Mouse (Mus musculus) forebrain, embryonic 16.5 days (tissue): ENCODE data around the gene Rab6b. TPM values are rescaled to one million over a fixed set of nuclear protein-coding genes. Genes with fewer than 3 reads are reported as not detected.

ENCODE experiments used
- ATAC-seq: fragments of 200-750 bp; cut with Nextera tagmentation; 2 replicates; pipeline ENCODE4 v1.8.0; 2017; ENCODE audit warnings: mild to moderate bottlenecking, moderate library complexity
- H3K27ac ChIP-seq: fragments of 300-500 bp; sonication (generic); 2 replicates; pipeline ENCODE4 v1.5.1; 2014; ENCODE audit warnings: low read length, control low read depth
- H3K27me3 ChIP-seq: fragments of 300-500 bp; sonication (generic); replicated peaks from 2 replicates; pipeline ENCODE4 v1.6.1; 2014; ENCODE audit warnings: low read length; ENCODE audit not compliant: control insufficient read depth, insufficient read depth
- H3K36me3 ChIP-seq: fragments of 300-500 bp; sonication (generic); 2 replicates; pipeline ENCODE4 v1.6.1; 2014; ENCODE audit not compliant: control insufficient read depth, insufficient read depth
- H3K4me1 ChIP-seq: fragments of 300-500 bp; sonication (generic); replicated peaks from 2 replicates; pipeline ENCODE4 v1.6.1; 2014; ENCODE audit warnings: low read length; ENCODE audit not compliant: control insufficient read depth, insufficient read depth
- H3K4me2 ChIP-seq: fragments of 300-500 bp; sonication (generic); 2 replicates; pipeline ENCODE4 v1.6.1; 2014; ENCODE audit warnings: mild to moderate bottlenecking, low read length, control low read depth
- H3K4me3 ChIP-seq: fragments of 300-500 bp; sonication (generic); replicated peaks from 2 replicates; pipeline ENCODE4 v1.5.1; 2014; ENCODE audit warnings: mild to moderate bottlenecking, low read length, control low read depth
- H3K9ac ChIP-seq: fragments of 300-500 bp; sonication (generic); replicated peaks from 2 replicates; pipeline ENCODE4 v1.6.1; 2014; ENCODE audit warnings: low read depth, low read length, control low read depth
- H3K9me3 ChIP-seq: fragments of 300-500 bp; sonication (generic); 2 replicates; pipeline ENCODE4 v1.6.1; 2016; ENCODE audit warnings: low read length; ENCODE audit not compliant: control insufficient read depth
- WGBS: fragments of 180-500 bp; shearing (Covaris S2); extraction: QIAGEN DNeasy Blood & Tissue Kit; methylation state at CpG from one replicate; pipeline ENCODE4 v1.1.7; 2014; 5-methylcytosine and 5-hydroxymethylcytosine counted together
- polyA plus RNA-seq: library from polyadenylated mRNA; unstranded; fragments of >200 nt; fragmentation: Nextera tagmentation; extraction: Ambion mirVana; gene quantifications from 2 replicates; pipeline ENCODE4 v1.2.1, GENCODE M21; 2015

The Rab6b gene
- polyA plus RNA-seq, 1 experiment from 2014 or later = 77.9 TPM

DNA sequence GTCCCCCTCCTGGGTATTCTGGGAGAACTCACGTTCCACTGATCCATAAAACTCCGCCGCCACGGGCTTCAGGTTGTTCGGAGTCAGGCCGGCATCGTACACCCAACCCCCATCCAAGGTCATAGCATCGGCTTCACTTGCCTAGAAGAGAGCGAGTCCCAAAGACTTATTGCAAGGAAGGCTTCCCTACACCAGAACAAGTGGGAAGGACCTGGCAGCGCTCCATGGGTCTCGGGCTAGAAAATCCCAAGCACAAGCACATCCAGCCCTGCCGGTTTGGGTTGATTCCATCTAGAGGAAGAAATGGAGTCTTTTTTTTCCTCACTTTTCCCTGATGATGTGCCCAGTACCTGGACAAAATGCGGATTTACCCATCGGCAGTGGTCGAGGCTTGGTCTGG, 115.2 kb downstream of the Rab6b start:
- H3K4me3 ChIP-seq = no peak overlapping the region

DNA sequence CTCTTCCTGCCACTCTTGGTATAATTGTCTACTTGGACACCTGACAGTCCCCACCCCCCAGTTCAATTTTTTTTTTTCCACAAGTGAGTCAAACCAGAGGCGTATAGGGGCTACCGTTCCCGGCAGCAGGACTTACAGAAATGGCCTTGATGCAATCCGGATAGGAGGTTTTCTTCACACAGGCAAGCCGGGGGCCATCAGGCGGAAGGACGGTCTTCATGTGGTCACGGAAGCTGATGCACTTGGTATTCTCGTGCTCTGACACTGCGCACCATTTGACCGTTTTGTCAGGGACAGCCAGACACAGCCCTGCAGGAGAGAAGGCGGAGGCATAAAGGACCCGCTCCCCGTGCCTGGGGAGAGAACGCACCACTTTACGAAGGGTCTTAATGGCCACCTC, 116.2 kb downstream of the Rab6b start:
- ATAC-seq = no peak
- H3K27me3 ChIP-seq = no peaks in the 10 kb centered on the region
- H3K4me2 ChIP-seq = no peak overlapping the region
- WGBS = 93% methylated on average over 16 of the region's 16 CpGs
- no peak overlapping the region for H3K27ac ChIP-seq
- no peaks in the 10 kb centered on the region for H3K9me3 ChIP-seq
- H3K9ac ChIP-seq = no peak overlapping the region
- no peak overlapping the region for H3K4me3 ChIP-seq
- H3K36me3 ChIP-seq = no peaks in the 10 kb centered on the region
- peaks cover 9% of the 10 kb centered on the region; the same call in 1 of the 2 replicates for H3K4me1 ChIP-seq

More for the DNA sequence above, 115.2 kb downstream of the Rab6b start:
- no peak overlapping the region for H3K27ac ChIP-seq
- H3K4me2 ChIP-seq = no peak overlapping the region
- H3K27me3 ChIP-seq = no peaks in the 10 kb centered on the region
- peaks cover 9% of the 10 kb centered on the region; the same call in 1 of the 2 replicates for H3K4me1 ChIP-seq
- no peaks in the 10 kb centered on the region for H3K9me3 ChIP-seq
- ATAC-seq = no peak
- H3K9ac ChIP-seq = no peak overlapping the region
- 94% methylated on average over 15 of the region's 15 CpGs for WGBS
- no peaks in the 10 kb centered on the region for H3K36me3 ChIP-seq

- Histone ChIP-seq H3K4me3 (no peak overlapping the region), H3K27ac (no peak overlapping the region), H3K9me3 (no peaks in the 10 kb centered on the region), H3K4me1 (peaks cover 9% of the 10 kb centered on the region; the same call in 1 of the 2 replicates), H3K4me2 (no peak overlapping the region), H3K9ac (no peak overlapping the region), H3K27me3 (no peaks in the 10 kb centered on the region), H3K36me3 (no peaks in the 10 kb centered on the region)
- 79% methylated on average over 13 of the region's 13 CpGs for WGBS
- ATAC-seq = no peak
Measured at GRCm38 (mm10) chr9:103228370-103229003, 116.9 kb downstream of the Rab6b start.

GRCm38 (mm10) chr9:103229037-103229867, 117.7 kb downstream of the Rab6b start:
- Histone ChIP-seq H3K4me1 (peaks cover 9% of the 10 kb centered on the region; the same call in 1 of the 2 replicates), H3K4me3 (no peak overlapping the region), H3K36me3 (no peaks in the 10 kb centered on the region), H3K4me2 (no peak overlapping the region), H3K9ac (no peak overlapping the region), H3K27me3 (no peaks in the 10 kb centered on the region), H3K27ac (no peak overlapping the region), H3K9me3 (no peaks in the 10 kb centered on the region)
- WGBS = 91% methylated on average over 15 of the region's 15 CpGs
- no peak for ATAC-seq

DNA sequence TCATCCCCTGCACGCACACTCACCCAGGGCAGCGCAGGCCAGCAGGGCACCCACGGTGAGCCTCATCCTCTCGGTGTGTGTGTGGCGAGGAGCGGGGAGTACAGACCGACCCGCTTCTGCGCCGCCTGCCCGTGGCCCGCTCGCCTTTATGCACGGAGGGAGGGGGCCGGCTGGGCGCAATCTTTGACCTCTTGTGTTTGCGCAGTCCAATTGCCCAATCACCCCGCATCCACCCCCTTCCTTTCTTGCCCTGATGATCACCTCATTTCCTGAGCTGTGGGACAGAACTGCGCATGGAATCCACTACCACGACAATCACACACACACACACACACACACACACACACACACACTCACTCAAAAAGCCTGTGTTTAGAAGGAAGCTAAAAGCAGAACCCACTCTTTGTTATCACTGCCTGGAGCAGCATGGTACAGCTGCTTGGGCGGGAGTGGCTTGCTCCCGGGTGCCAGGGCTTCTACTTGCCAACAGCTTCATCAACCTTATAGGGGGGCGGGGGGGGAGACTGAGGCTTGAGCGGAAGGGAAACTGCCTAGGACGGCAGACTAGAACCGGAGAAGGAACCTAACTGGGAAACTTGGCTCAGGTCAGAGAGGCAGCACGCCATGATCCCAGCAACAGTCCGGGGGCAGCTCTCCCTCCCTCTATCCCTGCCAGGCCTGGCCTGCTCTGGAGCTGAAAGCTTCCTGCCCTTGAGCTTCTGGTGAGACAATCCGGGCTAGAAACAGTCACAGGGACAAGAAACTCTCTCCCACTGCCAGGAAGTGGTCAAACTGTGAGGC, 118.8 kb downstream of the Rab6b start, which contains the start of the genes Gm20425 and Trf:
Gene Gm20425 (minus strand): TSS at position 157 of the 801 bp plus-strand sequence.
Gene Trf (minus strand): TSS at position 294 of the 801 bp plus-strand sequence.
- Histone ChIP-seq H3K4me1 (peaks cover 9% of the 10 kb centered on the region; the same call in 1 of the 2 replicates), H3K36me3 (no peaks in the 10 kb centered on the region), H3K4me2 (peak within 1 kb of the TSS; percentile 34), H3K9ac (peak within 1 kb of the TSS; percentile 35), H3K27me3 (no peaks in the 10 kb centered on the region), H3K9me3 (no peaks in the 10 kb centered on the region), H3K4me3 (0 out of 2 replicates have a peak within 1 kb of the TSS, but pooled peaks have one; percentile 5), H3K27ac (peak within 1 kb of the TSS; percentile 12; the same call in 1 of the 2 replicates)
- ATAC-seq = peak; percentile 83
- 64% methylated on average over 24 of the region's 29 CpGs for WGBS

- no peak for ATAC-seq
- 90% methylated on average over 7 of the region's 7 CpGs for WGBS
Measured at GRCm38 (mm10) chr9:103232232-103233005, 120.8 kb downstream of the Rab6b start.

DNA sequence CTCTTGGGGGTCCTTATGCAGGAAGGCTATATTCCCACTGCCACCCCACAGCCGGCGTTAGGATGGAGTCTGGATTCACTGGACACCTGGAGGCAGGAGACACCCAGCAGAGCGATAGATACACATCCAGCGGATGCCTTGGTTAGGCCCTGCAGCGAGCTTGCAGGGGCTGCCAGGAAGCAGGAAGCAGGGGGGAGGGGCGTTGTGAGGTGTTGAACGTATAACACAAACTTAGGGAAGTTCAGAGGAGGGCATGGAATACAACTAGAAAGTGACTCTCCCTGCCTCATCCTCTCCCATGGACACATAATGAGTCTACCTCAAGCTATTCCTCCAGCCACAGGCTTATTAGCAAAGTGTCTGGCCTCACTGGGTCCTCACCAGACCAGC, 121.4 kb downstream of the Rab6b start:
- Histone ChIP-seq H3K36me3 (no peaks in the 10 kb centered on the region), H3K4me2 (no peak overlapping the region), H3K27me3 (no peaks in the 10 kb centered on the region), H3K9ac (no peak overlapping the region), H3K4me1 (peaks cover 9% of the 10 kb centered on the region; the same call in 1 of the 2 replicates), H3K4me3 (no peak overlapping the region), H3K27ac (no peak overlapping the region), H3K9me3 (no peaks in the 10 kb centered on the region)
- WGBS = 81% methylated on average over 7 of the region's 7 CpGs
- ATAC-seq = no peak

More at GRCm38 (mm10) chr9:103232232-103233005, 120.8 kb downstream of the Rab6b start:
- H3K4me1 ChIP-seq = peaks cover 9% of the 10 kb centered on the region; the same call in 1 of the 2 replicates
- H3K9ac ChIP-seq = no peak overlapping the region
- no peaks in the 10 kb centered on the region for H3K9me3 ChIP-seq
- no peak overlapping the region for H3K4me2 ChIP-seq
- no peaks in the 10 kb centered on the region for H3K36me3 ChIP-seq
- no peak overlapping the region for H3K27ac ChIP-seq
- H3K27me3 ChIP-seq = no peaks in the 10 kb centered on the region
- H3K4me3 ChIP-seq = no peak overlapping the region

- Histone ChIP-seq H3K9ac (no peak overlapping the region), H3K4me2 (no peak overlapping the region), H3K27ac (no peak overlapping the region), H3K27me3 (no peaks in the 10 kb centered on the region), H3K4me1 (peaks cover 9% of the 10 kb centered on the region; the same call in 1 of the 2 replicates), H3K4me3 (no peak overlapping the region), H3K9me3 (no peaks in the 10 kb centered on the region), H3K36me3 (no peaks in the 10 kb centered on the region)
- 72% methylated on average over 7 of the region's 7 CpGs for WGBS
- no peak for ATAC-seq
Measured at GRCm38 (mm10) chr9:103234059-103234458, 122.5 kb downstream of the Rab6b start.
